Mouse (Mus musculus) brain, embryonic 14.5 days (tissue): ENCODE results near the gene Cenpt.

Source experiments
- CTCF ChIP-seq: fragments of 200-500 bp; IDR thresholded peaks from 2 replicates; pipeline ENCODE4 v1.5.1; 2012; ENCODE audit warnings: inconsistent platforms, mild to moderate bottlenecking, moderate library complexity, borderline replicate concordance; ENCODE audit not compliant: insufficient read depth, insufficient read length; ENCODE audit errors: extremely low read depth
- POLR2A ChIP-seq: fragments of 200-500 bp; IDR thresholded peaks from 2 replicates; pipeline ENCODE4 v1.6.1; 2012; ENCODE audit warnings: mild to moderate bottlenecking, inconsistent platforms, borderline replicate concordance; ENCODE audit not compliant: poor library complexity, insufficient read depth, insufficient read length, severe bottlenecking; ENCODE audit errors: extremely low read depth

- TF ChIP-seq CTCF, result no peak
- no peak for TF ChIP-seq POLR2A
Measured at GRCm38 (mm10) chr8:105853178-105853577, at the start of gene Cenpt.
